Mouse (Mus musculus): ENCODE measurements around the gene 1700017B05Rik. TPM values are rescaled to one million over a fixed set of nuclear protein-coding genes. Genes with fewer than 3 reads are reported as not detected.

1700017B05Rik gene
- polyA plus RNA-seq, 1 experiment from 2014 or later: 18.1 TPM

DNA sequence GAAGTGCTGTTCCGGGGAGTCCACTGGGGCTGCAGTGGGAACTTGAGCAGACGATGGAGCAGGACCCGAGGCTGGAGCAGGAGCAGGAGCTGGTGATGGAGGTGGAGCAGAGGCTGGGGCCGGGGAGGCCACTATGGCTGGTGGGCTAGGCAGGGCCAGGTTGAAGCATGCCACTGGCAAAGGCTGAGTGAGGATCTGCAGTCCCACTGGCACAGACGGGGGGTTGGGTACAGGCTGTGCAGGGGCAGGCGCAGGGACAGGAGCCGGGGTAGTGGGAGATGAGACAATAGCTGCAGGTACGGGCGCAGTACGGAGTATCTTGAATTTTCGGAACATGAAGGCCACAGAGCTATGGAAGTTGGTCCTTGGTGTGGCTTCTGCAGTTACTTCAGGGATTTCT is 5.6 kb downstream of the 1700017B05Rik start:
- H3K9ac ChIP-seq: no peak overlapping the region

GRCm38 (mm10) chr9:57256309-57256708 is 6.1 kb downstream of the 1700017B05Rik start:
- H3K9ac ChIP-seq: no peak overlapping the region; the same call in 1 of the 2 replicates
- WGBS: 98% methylated on average over 20 of the region's 20 CpGs
- no peaks in the 10 kb centered on the region for H3K9me3 ChIP-seq
- H3K4me3 ChIP-seq: no peak overlapping the region
- H3K4me2 ChIP-seq: no peak overlapping the region
- peaks cover 77% of the 10 kb centered on the region for H3K36me3 ChIP-seq
- no peak overlapping the region for H3K27ac ChIP-seq
- no peaks in the 10 kb centered on the region for H3K27me3 ChIP-seq
- peaks cover 22% of the 10 kb centered on the region for H3K4me1 ChIP-seq
- ATAC-seq (ENCODE audit: insufficient number of reproducible peaks, insufficient read depth, low FRiP score, low TSS enrichment, low read depth): no peak

More for the DNA sequence above, 5.6 kb downstream of the 1700017B05Rik start:
- no peak overlapping the region for H3K4me2 ChIP-seq
- WGBS: 94% methylated on average over 11 of the region's 11 CpGs
- ATAC-seq (ENCODE audit: insufficient number of reproducible peaks, insufficient read depth, low FRiP score, low TSS enrichment, low read depth): no peak
- no peaks in the 10 kb centered on the region for H3K9me3 ChIP-seq
- peaks cover 71% of the 10 kb centered on the region for H3K36me3 ChIP-seq
- H3K4me1 ChIP-seq: peaks cover 25% of the 10 kb centered on the region
- H3K4me3 ChIP-seq: no peak overlapping the region
- H3K27me3 ChIP-seq: no peaks in the 10 kb centered on the region
- H3K27ac ChIP-seq: no peak overlapping the region

DNA sequence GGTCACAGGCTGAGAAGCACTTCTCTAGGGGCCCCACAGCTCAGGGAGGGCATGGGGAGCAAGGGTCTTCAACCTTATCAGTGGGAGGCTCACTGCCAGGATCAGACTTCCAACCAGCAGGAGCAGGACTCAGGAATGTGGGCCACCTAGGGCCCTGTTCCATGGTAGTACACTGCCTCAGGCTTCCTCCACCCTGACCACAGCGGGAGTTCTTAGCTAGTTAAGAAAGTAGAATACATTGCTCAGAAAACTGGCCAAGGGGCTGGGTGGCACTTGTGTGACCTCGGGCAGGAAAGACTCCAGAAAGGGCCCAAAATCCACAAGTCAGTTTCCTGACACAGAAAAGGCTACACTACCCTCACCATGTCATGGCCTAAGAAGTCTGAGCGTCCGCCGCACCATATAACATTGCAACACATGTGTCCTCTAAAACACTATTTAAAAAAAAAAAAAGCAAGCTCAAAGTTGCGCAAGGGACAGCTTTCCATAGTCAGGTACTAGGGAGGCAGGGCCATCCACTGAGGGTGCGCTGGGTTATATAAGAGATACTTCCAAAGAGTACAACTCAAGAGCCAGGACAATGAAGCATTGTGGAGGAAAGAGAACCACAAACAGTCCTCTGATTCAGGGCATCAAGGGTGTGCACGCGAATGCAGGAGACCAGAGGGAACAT is 7.5 kb downstream of the 1700017B05Rik start:
- WGBS: 68% methylated on average over 9 of the region's 9 CpGs
- Histone ChIP-seq H3K27me3 (no peaks in the 10 kb centered on the region), H3K9ac (no peak overlapping the region), H3K27ac (no peak overlapping the region), H3K9me3 (no peaks in the 10 kb centered on the region), H3K4me3 (no peak overlapping the region), H3K4me1 (peaks cover 9% of the 10 kb centered on the region; the same call in 1 of the 2 replicates), H3K36me3 (peaks cover 86% of the 10 kb centered on the region), H3K4me2 (no peak overlapping the region)
- ATAC-seq (ENCODE audit: insufficient number of reproducible peaks, insufficient read depth, low FRiP score, low TSS enrichment, low read depth): no peak

DNA sequence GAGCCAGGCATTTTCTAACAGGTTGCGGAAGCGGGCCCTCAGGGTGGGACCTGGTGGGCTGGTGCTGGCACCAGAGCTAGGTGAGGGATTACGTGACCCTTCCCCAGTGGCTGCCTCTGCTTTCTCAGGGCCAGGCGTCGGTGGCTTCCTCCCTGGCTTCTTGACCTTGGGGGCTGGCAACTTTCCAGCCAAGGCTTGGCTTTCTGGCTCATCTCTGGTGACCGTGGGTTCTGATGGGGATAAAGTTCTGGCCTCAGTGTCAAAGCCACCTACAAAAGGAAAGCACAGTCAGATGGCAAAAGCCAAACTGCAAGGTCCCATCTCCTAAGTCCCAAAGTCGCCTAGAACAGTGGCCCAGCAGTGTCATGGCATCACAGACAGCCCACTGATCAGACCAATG is 8.4 kb downstream of the 1700017B05Rik start:
- no peak for ATAC-seq (ENCODE audit: insufficient number of reproducible peaks, insufficient read depth, low FRiP score, low TSS enrichment, low read depth)
- no peaks in the 10 kb centered on the region for H3K9me3 ChIP-seq
- peaks cover 93% of the 10 kb centered on the region for H3K36me3 ChIP-seq
- H3K27ac ChIP-seq: no peak overlapping the region
- H3K9ac ChIP-seq: no peak overlapping the region
- no peak overlapping the region for H3K4me2 ChIP-seq
- 88% methylated on average over 7 of the region's 7 CpGs for WGBS
- H3K4me3 ChIP-seq: no peak overlapping the region
- H3K27me3 ChIP-seq: no peaks in the 10 kb centered on the region
- H3K4me1 ChIP-seq: peaks cover 7% of the 10 kb centered on the region; the same call in 1 of the 2 replicates

DNA sequence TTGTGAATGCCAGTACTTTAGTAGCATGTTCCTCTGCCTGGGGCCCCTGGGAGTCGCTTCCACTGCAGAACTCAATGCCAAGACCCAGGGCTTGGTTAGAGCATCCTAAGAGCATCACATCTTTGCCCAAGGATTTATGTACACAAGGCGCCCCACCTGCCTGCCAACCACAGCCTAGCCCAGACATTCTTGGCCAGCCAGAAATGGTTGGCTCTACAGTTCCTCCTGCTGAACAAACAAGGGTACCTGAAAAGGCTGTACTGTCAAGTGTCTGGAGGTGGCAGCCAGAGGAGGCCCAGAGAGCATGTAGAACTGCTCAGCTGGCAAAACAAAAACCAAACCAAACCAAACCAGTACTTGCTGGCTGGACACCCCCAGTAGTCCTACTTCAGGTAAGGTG is 11.3 kb downstream of the 1700017B05Rik start:
- peaks cover 65% of the 10 kb centered on the region for H3K36me3 ChIP-seq
- H3K4me3 ChIP-seq: no peak overlapping the region
- WGBS: 88% methylated on average over 2 of the region's 2 CpGs

DNA sequence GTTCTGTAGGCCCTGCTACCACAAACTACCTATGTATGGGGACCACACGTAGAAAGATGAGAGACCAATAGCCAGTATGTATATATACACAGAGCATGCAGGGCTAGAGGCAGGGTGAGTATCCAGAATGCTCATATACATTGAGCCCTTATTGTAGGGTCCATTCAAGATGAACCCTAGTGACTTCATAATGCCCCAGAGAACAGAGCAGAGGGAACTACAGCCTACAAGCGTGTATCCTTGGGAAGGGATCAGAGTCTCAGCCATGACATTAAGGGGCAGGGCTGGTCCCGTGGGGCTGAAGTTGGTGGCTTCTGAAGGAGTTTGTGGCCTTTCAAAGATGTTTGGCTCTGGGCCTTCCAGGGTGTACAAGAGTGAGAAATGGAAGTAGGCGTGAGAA is 12.4 kb downstream of the 1700017B05Rik start:
- no peaks in the 10 kb centered on the region for H3K9me3 ChIP-seq
- WGBS: 90% methylated on average over 4 of the region's 4 CpGs
- H3K36me3 ChIP-seq: peaks cover 54% of the 10 kb centered on the region

More for the DNA sequence above, 11.3 kb downstream of the 1700017B05Rik start:
- H3K4me1 ChIP-seq: peaks cover 6% of the 10 kb centered on the region; the same call in 1 of the 2 replicates
- ATAC-seq (ENCODE audit: insufficient number of reproducible peaks, insufficient read depth, low FRiP score, low TSS enrichment, low read depth): no peak
- H3K9ac ChIP-seq: no peak overlapping the region
- no peak overlapping the region for H3K4me2 ChIP-seq
- no peaks in the 10 kb centered on the region for H3K27me3 ChIP-seq
- no peak overlapping the region for H3K27ac ChIP-seq
- H3K9me3 ChIP-seq: no peaks in the 10 kb centered on the region

GRCm38 (mm10) chr9:57248030-57248942 is 14.1 kb downstream of the 1700017B05Rik start:
- ATAC-seq (ENCODE audit: insufficient number of reproducible peaks, insufficient read depth, low FRiP score, low TSS enrichment, low read depth): no peak
- Histone ChIP-seq H3K4me3 (no peak overlapping the region), H3K9ac (no peak overlapping the region), H3K9me3 (no peaks in the 10 kb centered on the region), H3K4me1 (no peaks in the 10 kb centered on the region), H3K36me3 (peaks cover 36% of the 10 kb centered on the region), H3K4me2 (no peak overlapping the region), H3K27ac (no peak overlapping the region), H3K27me3 (no peaks in the 10 kb centered on the region)
- WGBS: 68% methylated on average over 7 of the region's 7 CpGs

More for the DNA sequence above, 12.4 kb downstream of the 1700017B05Rik start:
- H3K9ac ChIP-seq: no peak overlapping the region
- no peaks in the 10 kb centered on the region for H3K4me1 ChIP-seq
- H3K4me3 ChIP-seq: no peak overlapping the region
- no peak overlapping the region for H3K4me2 ChIP-seq
- H3K27ac ChIP-seq: no peak overlapping the region
- H3K27me3 ChIP-seq: no peaks in the 10 kb centered on the region
- no peak for ATAC-seq (ENCODE audit: insufficient number of reproducible peaks, insufficient read depth, low FRiP score, low TSS enrichment, low read depth)

GRCm38 (mm10) chr9:57247201-57247671 is 15.2 kb downstream of the 1700017B05Rik start:
- Histone ChIP-seq H3K4me2 (no peak overlapping the region), H3K27me3 (no peaks in the 10 kb centered on the region), H3K36me3 (peaks cover 26% of the 10 kb centered on the region), H3K4me3 (no peak overlapping the region), H3K9ac (no peak overlapping the region), H3K9me3 (no peaks in the 10 kb centered on the region), H3K27ac (no peak overlapping the region), H3K4me1 (no peaks in the 10 kb centered on the region)
- WGBS: 65% methylated on average over 8 of the region's 8 CpGs
- no peak for ATAC-seq (ENCODE audit: insufficient number of reproducible peaks, insufficient read depth, low FRiP score, low TSS enrichment, low read depth)

DNA sequence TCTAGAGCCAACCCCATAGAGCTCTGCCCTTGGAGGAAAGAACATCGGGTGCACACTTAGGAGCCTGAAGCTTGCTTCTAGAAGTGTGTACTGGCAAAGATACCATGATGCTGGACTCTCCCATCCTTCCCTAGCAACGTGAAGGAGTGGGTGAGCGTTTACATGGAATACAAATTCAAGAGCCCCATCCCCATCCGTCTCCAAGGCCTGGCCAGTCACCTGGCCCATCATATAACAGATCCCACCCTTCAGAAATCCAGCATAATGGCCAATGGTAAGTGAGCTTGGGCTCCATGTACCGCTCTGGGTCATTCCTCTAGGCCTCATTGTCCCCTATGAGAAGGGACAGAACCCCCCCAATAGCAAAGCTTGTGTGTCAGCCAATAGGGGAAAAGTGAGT is 15.9 kb downstream of the 1700017B05Rik start:
- H3K9me3 ChIP-seq: no peaks in the 10 kb centered on the region
- H3K36me3 ChIP-seq: peaks cover 18% of the 10 kb centered on the region
- H3K4me2 ChIP-seq: no peak overlapping the region
- H3K4me3 ChIP-seq: no peak overlapping the region
- H3K27me3 ChIP-seq: no peaks in the 10 kb centered on the region
- no peaks in the 10 kb centered on the region for H3K4me1 ChIP-seq
- WGBS: 90% methylated on average over 5 of the region's 5 CpGs
- no peak overlapping the region for H3K27ac ChIP-seq
- no peak for ATAC-seq (ENCODE audit: insufficient number of reproducible peaks, insufficient read depth, low FRiP score, low TSS enrichment, low read depth)
- H3K9ac ChIP-seq: no peak overlapping the region

DNA sequence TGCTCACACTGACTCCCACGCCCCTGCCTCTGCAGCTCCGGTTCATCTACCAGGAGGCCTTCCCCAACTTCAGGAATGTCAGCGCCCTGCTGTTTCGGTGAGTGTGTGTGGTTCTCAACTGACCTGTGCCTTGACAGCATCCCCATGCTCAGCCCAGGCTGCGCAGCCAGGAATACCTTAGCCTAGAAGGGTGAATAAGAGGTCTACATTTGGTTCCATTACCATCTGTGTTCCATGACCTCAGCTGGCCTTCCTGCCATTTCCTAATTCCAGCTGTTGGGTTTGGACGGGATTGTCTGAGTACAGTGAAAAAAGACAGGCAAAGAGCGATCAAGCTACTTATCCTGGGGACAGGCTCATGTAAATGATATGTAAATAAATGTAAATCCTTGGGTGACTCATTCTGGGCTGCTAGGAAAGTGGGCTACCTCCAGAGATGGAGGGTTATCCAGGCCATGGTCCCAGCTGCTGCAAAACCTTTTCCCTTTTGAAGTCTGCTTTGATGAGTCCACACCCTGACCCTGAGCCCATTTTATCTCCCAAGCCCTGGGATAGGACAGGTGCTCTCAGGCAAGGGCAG is 18.2 kb downstream of the 1700017B05Rik start:
- Histone ChIP-seq H3K9ac (no peak overlapping the region), H3K4me2 (no peak overlapping the region), H3K4me1 (no peaks in the 10 kb centered on the region), H3K9me3 (no peaks in the 10 kb centered on the region), H3K27me3 (no peaks in the 10 kb centered on the region), H3K36me3 (0 out of 2 replicates have a peak, but pooled peaks cover under 1% of the 10 kb centered on the region), H3K27ac (no peak overlapping the region), H3K4me3 (no peak overlapping the region)
- 30% methylated on average over 7 of the region's 7 CpGs for WGBS
- no peak for ATAC-seq (ENCODE audit: insufficient number of reproducible peaks, insufficient read depth, low FRiP score, low TSS enrichment, low read depth)

DNA sequence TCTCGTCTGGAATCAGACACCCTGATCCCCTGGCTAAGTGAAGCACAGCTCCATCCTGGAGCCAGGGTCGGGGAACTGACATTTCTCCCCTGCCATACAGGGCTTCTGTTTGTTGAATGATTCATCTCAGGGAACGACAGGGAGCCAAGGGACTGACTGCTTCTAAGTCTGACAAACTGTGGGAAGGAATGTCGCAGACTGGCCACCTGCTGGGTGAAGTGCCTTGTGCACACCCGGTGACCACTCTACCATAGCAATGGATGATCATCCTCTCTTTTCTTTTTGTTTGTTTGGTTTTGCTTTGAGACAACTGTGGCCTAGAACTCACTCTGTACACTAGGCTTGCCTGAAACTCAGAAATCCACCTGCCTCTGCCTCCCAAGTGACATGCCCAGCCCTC is 19.5 kb downstream of the 1700017B05Rik start:
- H3K4me2 ChIP-seq: no peak overlapping the region
- H3K4me3 ChIP-seq: no peak overlapping the region
- no peak overlapping the region for H3K27ac ChIP-seq
- H3K27me3 ChIP-seq: no peaks in the 10 kb centered on the region
- no peak overlapping the region for H3K9ac ChIP-seq
- ATAC-seq (ENCODE audit: insufficient number of reproducible peaks, insufficient read depth, low FRiP score, low TSS enrichment, low read depth): no peak
- WGBS: 45% methylated on average over 5 of the region's 5 CpGs
- no peaks in the 10 kb centered on the region for H3K4me1 ChIP-seq
- H3K9me3 ChIP-seq: no peaks in the 10 kb centered on the region
- no peaks in the 10 kb centered on the region for H3K36me3 ChIP-seq
